Mouse (Mus musculus): ENCODE measurements around the gene Taf1c.

Gene Taf1c

GRCm38 (mm10) chr8:119623061-119623460, 18.0 kb upstream of the Taf1c start:
- no peak for DNase-seq

GRCm38 (mm10) chr8:119622555-119622954, 17.5 kb upstream of the Taf1c start:
- DNase-seq, result no peak

GRCm38 (mm10) chr8:119620848-119621465, 15.9 kb upstream of the Taf1c start:
- no peak for DNase-seq

GRCm38 (mm10) chr8:119620116-119620840, 15.3 kb upstream of the Taf1c start:
- no peak for DNase-seq

GRCm38 (mm10) chr8:119618887-119619286, 13.9 kb upstream of the Taf1c start:
- no peak for DNase-seq

- no peak for DNase-seq
Measured at GRCm38 (mm10) chr8:119617586-119617985, 12.6 kb upstream of the Taf1c start.

- DNase-seq, result no peak
Measured at GRCm38 (mm10) chr8:119616811-119617210, 11.8 kb upstream of the Taf1c start.

- no peak for DNase-seq
Measured at GRCm38 (mm10) chr8:119616358-119616757, 11.3 kb upstream of the Taf1c start.

- no peak for DNase-seq
Measured at GRCm38 (mm10) chr8:119615096-119615495, 10.1 kb upstream of the Taf1c start.

GRCm38 (mm10) chr8:119612471-119612870, 7.4 kb upstream of the Taf1c start, which contains the start of gene Adad2:
Gene Adad2 (plus strand): TSS chr8:119612747.
- DNase-seq, result no peak

GRCm38 (mm10) chr8:119606224-119606623, 1.2 kb upstream of the Taf1c start:
- DNase-seq, result no peak

- no peak for DNase-seq
Measured at GRCm38 (mm10) chr8:119604398-119604803, 621 bp downstream of the Taf1c start.

- no peak for DNase-seq
Measured at GRCm38 (mm10) chr8:119603771-119604170, 1.3 kb downstream of the Taf1c start.

- DNase-seq, result no peak
Measured at GRCm38 (mm10) chr8:119591456-119591855, 13.6 kb downstream of the Taf1c start.

- no peak for DNase-seq
Measured at GRCm38 (mm10) chr8:119590348-119590747, 14.7 kb downstream of the Taf1c start.

- DNase-seq, result no peak
Measured at GRCm38 (mm10) chr8:119588844-119589243, 16.2 kb downstream of the Taf1c start.

- no peak for DNase-seq
Measured at GRCm38 (mm10) chr8:119588321-119588720, 16.7 kb downstream of the Taf1c start.

GRCm38 (mm10) chr8:119585901-119586300, 19.1 kb downstream of the Taf1c start:
- DNase-seq, result no peak

GRCm38 (mm10) chr8:119580441-119581161, 24.4 kb downstream of the Taf1c start:
- DNase-seq, result no peak

GRCm38 (mm10) chr8:119579096-119579495, 25.9 kb downstream of the Taf1c start:
- DNase-seq, result no peak

- DNase-seq, result no peak
Measured at GRCm38 (mm10) chr8:119575366-119575726, 29.7 kb downstream of the Taf1c start.

- DNase-seq, result peak; percentile 98
Measured at GRCm38 (mm10) chr8:119574437-119575365, 30.3 kb downstream of the Taf1c start, which contains the start of the genes Hsdl1 and Dnaaf1. Gene Hsdl1 (minus strand): TSS chr8:119575183. Gene Dnaaf1 (plus strand): TSS chr8:119575235.

- DNase-seq, result no peak
Measured at GRCm38 (mm10) chr8:119572411-119572810, 32.6 kb downstream of the Taf1c start.

All from cerebellum, postnatal 14 days (tissue).